Mouse (Mus musculus) CH12.LX (cell line): ENCODE measurements around the gene Limk2. TPM values are rescaled to one million over a fixed set of nuclear protein-coding genes. Genes with fewer than 3 reads are reported as not detected.

ENCODE experiments used
- DNase-seq: peaks from one replicate; pipeline ENCODE4 v3.0.0-alpha.2; 2013; ENCODE audit errors: extremely low read depth
- H3K27ac ChIP-seq: 2 replicates; pipeline ENCODE4 v1.5.1; 2012; ENCODE audit warnings: low read depth, mild to moderate bottlenecking, control low read depth, moderate library complexity; ENCODE audit not compliant: insufficient read depth
- H3K27me3 ChIP-seq: replicated peaks from 2 replicates; pipeline ENCODE3; 2012; ENCODE audit warnings: inconsistent platforms
- H3K36me3 ChIP-seq, 2 experiments: replicated peaks in 1 of 2; 2 replicates each; pipeline versions ENCODE3 to v1.6.1; 2012; ENCODE audit warnings: inconsistent platforms in 1 of 2, low read length in 1 of 2, mild to moderate bottlenecking in 1 of 2, mixed read lengths in 1 of 2, moderate library complexity in 1 of 2; ENCODE audit not compliant: control insufficient read depth in 1 of 2, insufficient read depth in 1 of 2
- H3K4me1 ChIP-seq, 2 experiments: 2 replicates each; pipeline ENCODE4 v1.6.1; 2012; ENCODE audit warnings: inconsistent platforms in 1 of 2, moderate library complexity in 1 of 2; ENCODE audit not compliant: insufficient read depth in 2 of 2, control insufficient read depth in 1 of 2
- H3K4me2 ChIP-seq: 2 replicates; pipeline ENCODE4 v1.6.1; 2012; ENCODE audit warnings: low read depth, mild to moderate bottlenecking, control low read depth; ENCODE audit not compliant: poor library complexity, insufficient read depth, severe bottlenecking
- H3K4me3 ChIP-seq, 3 experiments: fragments of 150-350 bp in 1 of 3; sonication (generic) in 1 of 3; replicated peaks in 1 of 3; 2 replicates each; pipeline versions ENCODE3 to v1.5.1; 2011 to 2012; ENCODE audit warnings: low read depth in 2 of 3, low read length in 2 of 3, mild to moderate bottlenecking in 2 of 3, moderate library complexity in 2 of 3, control low read depth in 1 of 3, improper control_type of control experiment in 1 of 3, inconsistent platforms in 1 of 3, mixed read lengths in 1 of 3; ENCODE audit not compliant: poor library complexity in 1 of 3
- H3K79me2 ChIP-seq: replicated peaks from 2 replicates; pipeline ENCODE4 v1.6.1; 2012; ENCODE audit warnings: mild to moderate bottlenecking, moderate library complexity; ENCODE audit not compliant: control insufficient read depth, poor library complexity, insufficient read depth, severe bottlenecking; ENCODE audit errors: extremely low read depth
- H3K9ac ChIP-seq: 2 replicates; pipeline ENCODE4 v1.6.1; 2012; ENCODE audit warnings: low read depth, mild to moderate bottlenecking, control low read depth, moderate library complexity; ENCODE audit not compliant: insufficient read depth
- H3K9me3 ChIP-seq: replicated peaks from 2 replicates; pipeline ENCODE3; 2012; ENCODE audit warnings: low read length, inconsistent platforms, mixed read lengths
- BHLHE40 ChIP-seq: IDR thresholded peaks from 2 replicates; pipeline ENCODE4 v1.6.1; 2011; ENCODE audit warnings: mild to moderate bottlenecking, low read depth, low read length, improper control_type of control experiment
- CHD1 ChIP-seq: IDR thresholded peaks from 2 replicates; pipeline ENCODE4 v1.6.1; 2012; ENCODE audit warnings: low read depth, low read length, improper control_type of control experiment, inconsistent platforms
- CTCF ChIP-seq, 2 experiments: IDR thresholded peaks in 1 of 2; conservative IDR thresholded peaks in 1 of 2; 2 replicates each; pipeline ENCODE4 v1.5.1; 2011 to 2012; ENCODE audit warnings: low read depth in 2 of 2, low read length in 2 of 2, improper control_type of control experiment in 1 of 2, inconsistent platforms in 1 of 2, mild to moderate bottlenecking in 1 of 2, moderate library complexity in 1 of 2
- E2F4 ChIP-seq: IDR thresholded peaks from 2 replicates; pipeline ENCODE4 v1.6.1; 2011; ENCODE audit warnings: low read depth, low read length, improper control_type of control experiment; ENCODE audit not compliant: insufficient replicate concordance
- ETS1 ChIP-seq: conservative IDR thresholded peaks from 2 replicates; pipeline ENCODE4 v1.6.1; 2012; ENCODE audit warnings: low read depth, mild to moderate bottlenecking, inconsistent platforms, low read length, improper control_type of control experiment, moderate library complexity
- GABPA ChIP-seq: IDR thresholded peaks from 2 replicates; pipeline ENCODE4 v1.6.1; 2012; ENCODE audit warnings: low read depth, low read length, improper control_type of control experiment, inconsistent platforms; ENCODE audit not compliant: insufficient replicate concordance
- HCFC1 ChIP-seq: IDR thresholded peaks from 2 replicates; pipeline ENCODE4 v1.6.1; 2012; ENCODE audit warnings: low read depth, mild to moderate bottlenecking, inconsistent platforms, low read length, improper control_type of control experiment
- IRF4 ChIP-seq: IDR thresholded peaks from 2 replicates; pipeline ENCODE4 v1.6.1; 2014; ENCODE audit warnings: low read depth, mild to moderate bottlenecking, inconsistent platforms, low read length, improper control_type of control experiment
- JUND ChIP-seq: conservative IDR thresholded peaks from 2 replicates; pipeline ENCODE4 v1.6.1; 2011; ENCODE audit warnings: low read depth, low read length, improper control_type of control experiment
- MAFK ChIP-seq: IDR thresholded peaks from 2 replicates; pipeline ENCODE4 v1.6.1; 2011; ENCODE audit warnings: low read length, improper control_type of control experiment; ENCODE audit not compliant: insufficient replicate concordance
- MAX ChIP-seq: IDR thresholded peaks from 2 replicates; pipeline ENCODE4 v1.6.1; 2011; ENCODE audit warnings: low read length, improper control_type of control experiment
- MAZ ChIP-seq: IDR thresholded peaks from 2 replicates; pipeline ENCODE4 v1.6.1; 2012; ENCODE audit warnings: low read depth, mild to moderate bottlenecking, inconsistent platforms, low read length, improper control_type of control experiment, moderate library complexity
- MXI1 ChIP-seq: IDR thresholded peaks from 2 replicates; pipeline ENCODE4 v1.6.1; 2011; ENCODE audit warnings: mild to moderate bottlenecking, low read depth, low read length, improper control_type of control experiment
- MYC ChIP-seq: IDR thresholded peaks from 2 replicates; pipeline ENCODE4 v1.6.1; 2011; ENCODE audit warnings: low read depth, mild to moderate bottlenecking, improper control_type of control experiment, low read length
- NELFE ChIP-seq: IDR thresholded peaks from 2 replicates; pipeline ENCODE4 v1.6.1; 2011; ENCODE audit warnings: low read depth, low read length, improper control_type of control experiment
- PAX5 ChIP-seq: IDR thresholded peaks from 2 replicates; pipeline ENCODE4 v1.6.1; 2012; ENCODE audit warnings: low read length, inconsistent platforms, mixed read lengths
- POLR2A ChIP-seq: IDR thresholded peaks from 2 replicates; pipeline ENCODE4 v1.6.1; 2011; ENCODE audit warnings: low read depth, mild to moderate bottlenecking, improper control_type of control experiment, low read length
- POLR2AphosphoS2 ChIP-seq: IDR thresholded peaks from 2 replicates; pipeline ENCODE4 v1.6.1; 2011; ENCODE audit warnings: low read depth, low read length, improper control_type of control experiment
- RAD21 ChIP-seq: IDR thresholded peaks from 2 replicates; pipeline ENCODE4 v1.6.1; 2011; ENCODE audit warnings: low read depth, mild to moderate bottlenecking, low read length, improper control_type of control experiment, moderate library complexity
- RCOR1 ChIP-seq: conservative IDR thresholded peaks from 2 replicates; pipeline ENCODE4 v1.6.1; 2012; ENCODE audit warnings: low read depth, mild to moderate bottlenecking, inconsistent platforms, low read length, improper control_type of control experiment
- SMC3 ChIP-seq: IDR thresholded peaks from 2 replicates; pipeline ENCODE4 v1.6.1; 2011; ENCODE audit warnings: low read depth, low read length, improper control_type of control experiment
- TCF12 ChIP-seq: IDR thresholded peaks from 2 replicates; pipeline ENCODE4 v1.6.1; 2014; ENCODE audit warnings: low read depth, mild to moderate bottlenecking, inconsistent platforms, low read length, improper control_type of control experiment
- UBTF ChIP-seq: IDR thresholded peaks from 2 replicates; pipeline ENCODE4 v1.6.1; 2012; ENCODE audit warnings: low read depth, mild to moderate bottlenecking, inconsistent platforms, low read length, improper control_type of control experiment, moderate library complexity
- ZKSCAN1 ChIP-seq: IDR thresholded peaks from 2 replicates; pipeline ENCODE4 v1.6.1; 2012; ENCODE audit warnings: low read depth, inconsistent platforms, low read length, improper control_type of control experiment, borderline replicate concordance
- dilution Hi-C: fragments of 300-500 bp; cut with MboI; formaldehyde crosslinking; loops from 2 replicates; pipeline ENCODE4 v1.14.3; 2020; ENCODE audit warnings: low sequenced_read_pairs; ENCODE audit not compliant: extremely low pct_unique_long_range_greater_than_20kb, extremely low pct_ligation_motif_present
- in situ Hi-C: fragments of 300-500 bp; cut with MboI; formaldehyde crosslinking; loops from 3 replicates; pipeline ENCODE4 v1.14.3; 2019; ENCODE audit warnings: low sequenced_read_pairs, low pct_ligation_motif_present, low pct_unique_long_range_greater_than_20kb, mixed read lengths
- polyA plus RNA-seq: library from polyadenylated mRNA; unstranded; fragments of >175 nt; gene quantifications from 2 replicates; pipeline ENCODE4 v1.2.1, GENCODE M21; 2012; ENCODE audit warnings: low read depth; ENCODE audit not compliant: insufficient read length
- total RNA-seq, 2 experiments: library from RNA; depleted of rRNA; stranded (reverse); fragments of 300-350 nt in 1 of 2; fragments of >200 nt in 1 of 2; gene quantifications; 2 replicates each; pipeline ENCODE4 v1.2.3; 2012 to 2014

The Limk2 gene
- total and polyA plus RNA-seq, 3 experiments = 41.5 to 64.0 (median 46.1) TPM

DNA sequence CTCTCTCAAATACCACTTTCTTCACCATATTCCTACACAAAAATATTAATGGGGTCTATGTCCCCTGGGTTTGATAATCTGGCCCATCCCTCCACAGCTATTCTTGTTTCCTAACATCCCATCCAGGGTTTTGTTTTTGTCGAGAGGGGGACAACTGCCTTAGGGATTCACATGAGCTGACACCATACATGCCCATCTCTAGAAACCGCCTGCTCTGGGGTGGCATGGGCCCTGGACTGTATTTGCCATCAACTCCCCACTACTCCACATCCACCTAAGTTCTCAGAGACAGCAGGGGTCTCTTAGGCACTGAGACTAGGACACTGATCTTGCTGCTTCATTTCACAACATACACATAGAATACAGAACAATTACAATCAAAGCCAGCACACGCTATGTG, 22.5 kb upstream of the Limk2 start:
- H3K4me1 ChIP-seq = peaks cover 4 to 17% of the 10 kb centered on the region in 2 experiments
- H3K27ac ChIP-seq = no peak overlapping the region
- H3K79me2 ChIP-seq = peaks cover 5% of the 10 kb centered on the region; the same call in 1 of the 2 replicates
- no peaks in the 10 kb centered on the region for H3K27me3 ChIP-seq
- in situ Hi-C loops (no loop called here), dilution Hi-C loops (no loop called here)
- peaks cover 25 to 49% of the 10 kb centered on the region in 2 experiments for H3K36me3 ChIP-seq
- H3K4me2 ChIP-seq = no peak overlapping the region
- no peak overlapping the region for H3K9ac ChIP-seq
- no peaks in the 10 kb centered on the region for H3K9me3 ChIP-seq
- no peak overlapping the region for H3K4me3 ChIP-seq
- no peak for DNase-seq
- no peak for TF ChIP-seq ZKSCAN1
- no peak for TF ChIP-seq TCF12
- TF ChIP-seq CTCF (conservative IDR thresholded peaks at IDR 0.05 in 1 of 2, IDR thresholded peaks at IDR 0.05 in 1 of 2; ENCODE audit: low read depth in 2 of 2, low read length in 2 of 2) = no peak
- no peak for TF ChIP-seq SMC3
- no peak for TF ChIP-seq MYC
- no peak for TF ChIP-seq MXI1
- TF ChIP-seq BHLHE40 = no peak
- TF ChIP-seq ETS1 = no peak
- TF ChIP-seq MAX = no peak
- no peak for TF ChIP-seq CHD1
- TF ChIP-seq MAZ = no peak
- TF ChIP-seq RAD21 = no peak
- TF ChIP-seq HCFC1 = no peak
- TF ChIP-seq PAX5 = no peak
- TF ChIP-seq, all 38 proteins: peak for 0

GRCm38 (mm10) chr11:3428632-3429031, 19.6 kb upstream of the Limk2 start:
- H3K4me2 ChIP-seq = no peak overlapping the region
- H3K79me2 ChIP-seq = 0 out of 2 replicates have a peak, but pooled peaks cover 5% of the 10 kb centered on the region
- no peak for TF ChIP-seq MAZ
- TF ChIP-seq NELFE = no peak
- no peak for TF ChIP-seq POLR2A
- no peak for TF ChIP-seq IRF4
- TF ChIP-seq BHLHE40 = no peak
- TF ChIP-seq POLR2AphosphoS2 = no peak
- TF ChIP-seq JUND = no peak
- TF ChIP-seq MAX = no peak
- TF ChIP-seq TCF12 = no peak
- no peak for TF ChIP-seq UBTF
- TF ChIP-seq MAFK = no peak
- TF ChIP-seq MYC = no peak
- no peak for TF ChIP-seq RAD21
- TF ChIP-seq GABPA = no peak
- no peak for TF ChIP-seq RCOR1
- no peak for TF ChIP-seq E2F4
- no peak for TF ChIP-seq ZKSCAN1
- H3K9me3 ChIP-seq = peaks cover 8% of the 10 kb centered on the region
- no peaks in the 10 kb centered on the region for H3K27me3 ChIP-seq
- H3K4me1 ChIP-seq = peaks cover 4 to 14% of the 10 kb centered on the region in 2 experiments
- in situ Hi-C loops = no loop called here
- no peak overlapping the region for H3K27ac ChIP-seq
- H3K9ac ChIP-seq = no peak overlapping the region
- H3K4me3 ChIP-seq = no peak overlapping the region
- H3K36me3 ChIP-seq = peaks cover 49 to 66% of the 10 kb centered on the region in 2 experiments
- dilution Hi-C loops = no loop called here
- no peak for DNase-seq
